8 mouse cellular contexts compared by ENCODE assay signal in genomic region chr16:17722461-17723324, GRCm38 (mm10). TPM values are rescaled to one million over a fixed set of nuclear protein-coding genes. Genes with fewer than 3 reads are reported as not detected.
A peak's percentile ranks its signal among the peaks of the same experiment; 100 is the strongest.
DNase-seq lines count a peak whose midpoint lies in the region; ATAC-seq and TF ChIP-seq lines count a peak whose summit lies in the region.

No protein-coding gene starts in this region.

- no peaks in the 10 kb centered on the region for H3K9me3 ChIP-seq in CH12.LX (replicated peaks; ENCODE audit: low read length)
- H3K9me3 ChIP-seq in forebrain, embryonic 12.5 days: no peaks in the 10 kb centered on the region
- H3K9me3 ChIP-seq in liver, postnatal 0 days (ENCODE audit: low read length): no peaks in the 10 kb centered on the region
- H3K9me3 ChIP-seq in neural tube, embryonic 14.5 days (ENCODE audit: control insufficient read depth, low read length): no peaks in the 10 kb centered on the region

- peak overlapping the region; percentile 72 to 75 (median 75) for H3K4me3 ChIP-seq in CH12.LX (replicated peaks in 1 of 3; ENCODE audit: low read depth in 2 of 3, low read length in 2 of 3, poor library complexity in 1 of 3)
- H3K4me3 ChIP-seq in forebrain, embryonic 12.5 days (replicated peaks): peak overlapping the region; percentile 93
- H3K4me3 ChIP-seq in liver, postnatal 0 days (ENCODE audit: low read depth, low read length): peak overlapping the region; percentile 88
- H3K4me3 ChIP-seq in neural tube, embryonic 14.5 days (ENCODE audit: low read depth, low read length): peak overlapping the region; percentile 67

- no peak; the same call in 1 of the 2 replicates for TF ChIP-seq EP300 in CH12.LX (IDR thresholded peaks at IDR 0.05; ENCODE audit: low read length)
- no peak for TF ChIP-seq EP300 in liver, postnatal 0 days (IDR thresholded peaks at IDR 0.05; ENCODE audit: low read depth)

- intact Hi-C loops in heart, postnatal 10 days (cut with DNase I): loop anchor here (10.0 kb wide), 1 partner anchor 78 kb away; the partner anchor contains the start of gene Ccdc74a

- in situ Hi-C loops in CH12.LX (cut with MboI; ENCODE audit: low pct_ligation_motif_present, low pct_unique_long_range_greater_than_20kb, low sequenced_read_pairs): no loop called here

- H3K9ac ChIP-seq in CH12.LX (ENCODE audit: insufficient read depth, low read depth): peak overlapping the region; percentile 80
- H3K9ac ChIP-seq in forebrain, embryonic 12.5 days: peak overlapping the region; percentile 82
- peak overlapping the region; percentile 90 for H3K9ac ChIP-seq in liver, postnatal 0 days (replicated peaks)
- H3K9ac ChIP-seq in neural tube, embryonic 14.5 days (replicated peaks; ENCODE audit: low read depth, low read length): peak overlapping the region; percentile 79

- peak in 1 of 2 experiments; percentile 57; a peak in 2 of 4 replicates for TF ChIP-seq CTCF in CH12.LX (conservative IDR thresholded peaks at IDR 0.05 in 1 of 2, IDR thresholded peaks at IDR 0.05 in 1 of 2; ENCODE audit: low read depth in 2 of 2, low read length in 2 of 2)
- peak; percentile 60 for TF ChIP-seq CTCF in liver, postnatal 0 days (IDR thresholded peaks at IDR 0.05; ENCODE audit: low read depth)

- peaks cover 47% of the 10 kb centered on the region for H3K79me2 ChIP-seq in CH12.LX (replicated peaks; ENCODE audit: control insufficient read depth, extremely low read depth, insufficient read depth, poor library complexity, severe bottlenecking)

- H3K4me1 ChIP-seq in CH12.LX (ENCODE audit: control insufficient read depth in 1 of 2, insufficient read depth in 2 of 2): peaks cover 8 to 32% of the 10 kb centered on the region in 2 experiments
- H3K4me1 ChIP-seq in forebrain, embryonic 12.5 days: peaks cover 23% of the 10 kb centered on the region
- peaks cover 24% of the 10 kb centered on the region for H3K4me1 ChIP-seq in liver, postnatal 0 days (ENCODE audit: insufficient read depth)
- H3K4me1 ChIP-seq in neural tube, embryonic 14.5 days (ENCODE audit: control insufficient read depth, insufficient read depth, low read length): peaks cover 13% of the 10 kb centered on the region

- dilution Hi-C loops in CH12.LX (cut with MboI; ENCODE audit: extremely low pct_ligation_motif_present, extremely low pct_unique_long_range_greater_than_20kb, low sequenced_read_pairs): no loop called here

- peak; percentile 97 for DNase-seq in CH12.LX (ENCODE audit: extremely low read depth)
- DNase-seq in c-Kit-positive CD71-positive TER-119-negative erythroid progenitor cells, embryonic 14.5 days (ENCODE audit: low read depth): peak; percentile 66
- peak; percentile 93 to 94 for DNase-seq in heart, postnatal 10 days
- DNase-seq in large intestine, adult 2 months (ENCODE audit: low read depth, low spot score): peak; percentile 58
- DNase-seq in liver, postnatal 0 days: peak; percentile 92
- DNase-seq in testis, postnatal 10 days (ENCODE audit: low spot score): peak; percentile 89

- peak overlapping the region; percentile 66 for H3K27ac ChIP-seq in CH12.LX (ENCODE audit: insufficient read depth, low read depth)
- peak overlapping the region; percentile 75 for H3K27ac ChIP-seq in forebrain, embryonic 12.5 days
- peak overlapping the region; percentile 93 for H3K27ac ChIP-seq in liver, postnatal 0 days (ENCODE audit: low read depth)
- H3K27ac ChIP-seq in neural tube, embryonic 14.5 days (ENCODE audit: low read depth, low read length): peak overlapping the region; percentile 74

- TF ChIP-seq RAD21 in CH12.LX (IDR thresholded peaks at IDR 0.05; ENCODE audit: low read depth, low read length): no peak

- H3K36me3 ChIP-seq in CH12.LX (replicated peaks in 1 of 2; ENCODE audit: control insufficient read depth in 1 of 2, insufficient read depth in 1 of 2, low read length in 1 of 2): peaks cover 0 to 19% of the 10 kb centered on the region in 2 experiments
- H3K36me3 ChIP-seq in forebrain, embryonic 12.5 days (replicated peaks): no peaks in the 10 kb centered on the region
- no peaks in the 10 kb centered on the region for H3K36me3 ChIP-seq in liver, postnatal 0 days (replicated peaks; ENCODE audit: insufficient read depth, low read length)
- no peaks in the 10 kb centered on the region for H3K36me3 ChIP-seq in neural tube, embryonic 14.5 days (ENCODE audit: control insufficient read depth, insufficient read depth, low read length)

- WGBS in forebrain, embryonic 12.5 days: 2% methylated on average over 44 of the region's 44 CpGs
- 1% methylated on average over 44 of the region's 44 CpGs for WGBS in large intestine, adult 2 months
- 2% methylated on average over 44 of the region's 44 CpGs for WGBS in liver, postnatal 0 days (ENCODE audit: insufficient replicate concordance)
- 2% methylated on average over 42 of the region's 44 CpGs for WGBS in neural tube, embryonic 14.5 days

- peak; percentile 91 for ATAC-seq in forebrain, embryonic 12.5 days (ENCODE audit: low FRiP score)
- peak; percentile 90 for ATAC-seq in liver, postnatal 0 days
- peak; percentile 95 for ATAC-seq in neural tube, embryonic 14.5 days (ENCODE audit: low read depth)

- H3K4me2 ChIP-seq in CH12.LX (ENCODE audit: insufficient read depth, low read depth, poor library complexity, severe bottlenecking): peak overlapping the region; percentile 87
- H3K4me2 ChIP-seq in forebrain, embryonic 12.5 days: peak overlapping the region; percentile 76
- peak overlapping the region; percentile 90 for H3K4me2 ChIP-seq in liver, postnatal 0 days (ENCODE audit: low read depth, low read length)
- H3K4me2 ChIP-seq in neural tube, embryonic 14.5 days (ENCODE audit: low read depth, low read length): peak overlapping the region; percentile 97

- TF ChIP-seq POLR2A in CH12.LX (IDR thresholded peaks at IDR 0.05; ENCODE audit: low read depth, low read length): peak; percentile 94

- H3K27me3 ChIP-seq in CH12.LX (replicated peaks): no peaks in the 10 kb centered on the region
- H3K27me3 ChIP-seq in forebrain, embryonic 12.5 days: no peaks in the 10 kb centered on the region
- no peaks in the 10 kb centered on the region for H3K27me3 ChIP-seq in liver, postnatal 0 days (ENCODE audit: insufficient read depth, low read length)
- H3K27me3 ChIP-seq in neural tube, embryonic 14.5 days (ENCODE audit: control insufficient read depth, insufficient read depth, low read length): no peaks in the 10 kb centered on the region

TF ChIP-seq in CH12.LX, 34 proteins besides CTCF, POLR2A, EP300 and RAD21 (continues in another document):
- TF ChIP-seq CHD1 (IDR thresholded peaks at IDR 0.05; ENCODE audit: low read depth, low read length) (peak; percentile 20; the same call in 1 of the 2 replicates), MXI1 (IDR thresholded peaks at IDR 0.05; ENCODE audit: low read depth, low read length) (peak; percentile 75), ELF1 (IDR thresholded peaks at IDR 0.05; ENCODE audit: low read depth, low read length) (peak; percentile 99), RCOR1 (conservative IDR thresholded peaks at IDR 0.05; ENCODE audit: low read depth, low read length) (0 out of 2 replicates have a peak, but pooled peaks have one; percentile 18), IRF4 (IDR thresholded peaks at IDR 0.05; ENCODE audit: low read depth, low read length) (no peak), SIN3A (IDR thresholded peaks at IDR 0.05; ENCODE audit: low read length) (peak; percentile 44; the same call in 1 of the 2 replicates), E2F4 (IDR thresholded peaks at IDR 0.05; ENCODE audit: insufficient replicate concordance, low read depth, low read length) (0 out of 2 replicates have a peak, but pooled peaks have one; percentile 72), ZNF384 (IDR thresholded peaks at IDR 0.05; ENCODE audit: low read depth, low read length) (no peak), ZC3H11A (IDR thresholded peaks at IDR 0.05; ENCODE audit: low read depth, low read length) (no peak), CHD2 (IDR thresholded peaks at IDR 0.05; ENCODE audit: low read length) (no peak), USF2 (conservative IDR thresholded peaks at IDR 0.05; ENCODE audit: low read depth, low read length) (no peak), BHLHE40 (IDR thresholded peaks at IDR 0.05; ENCODE audit: low read depth, low read length) (no peak), POLR2AphosphoS2 (IDR thresholded peaks at IDR 0.05; ENCODE audit: low read depth, low read length) (peak; percentile 40; the same call in 1 of the 2 replicates), PAX5 (IDR thresholded peaks at IDR 0.05; ENCODE audit: low read length) (no peak), ZMIZ1 (IDR thresholded peaks at IDR 0.05; ENCODE audit: low read depth, low read length) (no peak), MEF2A (IDR thresholded peaks at IDR 0.05; ENCODE audit: borderline replicate concordance, low read depth, low read length) (no peak; the same call in 1 of the 2 replicates), TBP (conservative IDR thresholded peaks at IDR 0.05; ENCODE audit: low read depth, low read length) (peak; percentile 73), ETS1 (conservative IDR thresholded peaks at IDR 0.05; ENCODE audit: low read depth, low read length) (no peak), JUND (conservative IDR thresholded peaks at IDR 0.05; ENCODE audit: low read depth, low read length) (no peak), TCF12 (IDR thresholded peaks at IDR 0.05; ENCODE audit: low read depth, low read length) (peak; percentile 73), NELFE (IDR thresholded peaks at IDR 0.05; ENCODE audit: low read depth, low read length) (peak; percentile 91), SMC3 (IDR thresholded peaks at IDR 0.05; ENCODE audit: low read depth, low read length) (no peak)

RNA-seq across cellular contexts. Expression of gene Med15, which starts 10.0 kb away (rescaled TPM):
- total RNA-seq in CH12.LX (2012; rRNA removed) (40.1 and 42.6 TPM in 2 replicates), CH12.LX (2014; rRNA removed) (17.2 and 20.1 TPM in 2 replicates)
- 65.2 and 78.1 TPM in 2 replicates for polyA plus RNA-seq in CH12.LX (2012; ENCODE audit: insufficient read length, low read depth)
- polyA plus RNA-seq in forebrain, embryonic 12.5 days (2016; fragmentation: Nextera tagmentation; extraction: Ambion mirVana): 45.1 and 46.7 TPM in 2 replicates
- total RNA-seq in heart, postnatal 10 days (2021): 10 to 100 TPM; 34.7 to 39.1 TPM
- 57.1 and 86.6 TPM in 2 replicates for polyA plus RNA-seq in large intestine, adult 2 months (2012; rRNA removed)
- 11.0 and 11.6 TPM in 2 replicates for polyA plus RNA-seq in liver, postnatal 0 days (2015; fragmentation: Nextera tagmentation; extraction: Ambion mirVana)
- 46.9 and 51.0 TPM in 2 replicates for polyA plus RNA-seq in neural tube, embryonic 14.5 days (2014; fragmentation: Nextera tagmentation; extraction: Ambion mirVana)

RNA-seq across cellular contexts. Expression of gene Klhl22, which starts 36.7 kb away (rescaled TPM):
- total RNA-seq in CH12.LX (2012; rRNA removed) (not detected in 2 replicates), CH12.LX (2014; rRNA removed) (not detected in 2 replicates)
- not detected in 2 replicates for polyA plus RNA-seq in CH12.LX (2012; ENCODE audit: insufficient read length, low read depth)
- 49.7 and 50.4 TPM in 2 replicates for polyA plus RNA-seq in forebrain, embryonic 12.5 days (2016; fragmentation: Nextera tagmentation; extraction: Ambion mirVana)
- 10 to 100 TPM; 26.9 to 27.6 TPM for total RNA-seq in heart, postnatal 10 days (2021)
- 38.5 and 51.9 TPM in 2 replicates for polyA plus RNA-seq in large intestine, adult 2 months (2012; rRNA removed)
- polyA plus RNA-seq in liver, postnatal 0 days (2015; fragmentation: Nextera tagmentation; extraction: Ambion mirVana): 7.8 and 8.0 TPM in 2 replicates
- 90.9 and 98.9 TPM in 2 replicates for polyA plus RNA-seq in neural tube, embryonic 14.5 days (2014; fragmentation: Nextera tagmentation; extraction: Ambion mirVana)

Comparison
In these comparisons a context has a peak if more than half of its experiments do, and no peak if none do; other contexts are left out.
1. Peak in every context shown above with its lines: DNase-seq, ATAC-seq, H3K4me3 ChIP-seq and H3K27ac ChIP-seq.